Mouse (Mus musculus) right cerebral cortex, adult 18-20 months (tissue): ENCODE data around the gene Mki67.
"Not testable (repeated sequence)": the region's sequence is repeated elsewhere in the genome, so short reads cannot be mapped to it uniquely, and the experiment has no call there.

Experiments
- DNase-seq: peaks from one replicate; pipeline ENCODE4 v3.0.0; 2022; ENCODE audit warnings: mixed read lengths

Gene Mki67

GRCm38 (mm10) chr7:135716445-135716877 is 300 bp upstream of the Mki67 start:
- peak; percentile 81 for DNase-seq

- no peak for DNase-seq
These were observed 995 bp downstream of the Mki67 start for GRCm38 (mm10) chr7:135715166-135715565.

DNA sequence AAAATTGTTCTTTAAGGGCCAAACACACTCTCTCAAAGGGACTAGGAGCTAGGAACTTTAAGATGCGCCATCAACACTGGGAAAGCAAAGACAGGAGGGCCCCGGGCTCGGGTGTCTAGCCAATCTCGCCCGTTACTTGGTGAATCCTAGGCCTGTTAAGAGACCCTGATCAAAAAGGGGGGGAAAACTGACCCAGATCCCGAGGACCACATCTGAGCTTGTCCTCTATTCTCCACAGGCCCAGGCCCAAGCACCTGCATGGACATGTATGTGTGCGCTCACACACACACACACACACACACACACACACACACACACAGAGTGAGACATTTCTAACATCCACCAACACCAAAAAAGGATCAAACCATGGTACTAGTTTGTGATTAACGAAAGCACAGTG is 2.8 kb downstream of the Mki67 start:
- no peak for DNase-seq

DNA sequence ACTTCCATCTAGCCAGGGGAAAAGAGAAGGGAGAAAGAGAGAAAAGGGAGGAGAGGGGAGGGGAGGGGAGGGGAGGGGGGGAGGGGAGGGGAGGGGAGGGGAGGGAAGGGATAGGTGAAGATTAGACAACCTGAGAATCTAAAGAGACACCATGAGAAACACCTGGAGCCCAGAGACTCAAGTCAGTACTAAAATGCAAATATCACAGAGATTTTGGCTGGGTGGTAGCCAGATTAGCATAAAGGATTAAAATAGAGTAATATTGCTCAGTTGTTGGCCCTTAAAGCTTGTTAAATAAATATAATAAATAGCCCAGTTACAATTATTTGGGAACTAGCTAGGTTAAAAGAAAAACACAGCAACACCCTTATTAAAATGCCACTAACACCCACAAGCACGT is 3.6 kb downstream of the Mki67 start:
- no peak for DNase-seq

DNA sequence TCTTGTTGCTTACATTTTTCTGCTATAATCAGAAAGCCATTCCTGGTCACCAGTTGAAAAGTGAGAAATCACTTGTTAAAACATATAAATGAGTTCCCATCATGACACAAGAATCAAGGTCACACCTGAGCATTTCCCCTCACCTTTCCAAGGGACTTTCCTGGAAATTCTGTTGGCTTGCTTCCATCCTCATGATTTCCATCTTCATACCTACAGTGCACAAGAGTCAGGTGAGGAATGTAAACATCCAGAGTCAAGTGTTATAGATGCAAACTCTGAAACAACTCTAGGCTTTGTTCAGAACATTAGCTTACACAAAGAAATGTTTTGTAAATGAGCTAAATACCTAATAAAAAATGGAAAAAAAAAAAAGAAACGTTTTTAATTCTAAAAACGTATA is 5.5 kb downstream of the Mki67 start:
- DNase-seq, result no peak

- no peak for DNase-seq
These were observed 10.4 kb downstream of the Mki67 start for GRCm38 (mm10) chr7:135705753-135706152.

DNA sequence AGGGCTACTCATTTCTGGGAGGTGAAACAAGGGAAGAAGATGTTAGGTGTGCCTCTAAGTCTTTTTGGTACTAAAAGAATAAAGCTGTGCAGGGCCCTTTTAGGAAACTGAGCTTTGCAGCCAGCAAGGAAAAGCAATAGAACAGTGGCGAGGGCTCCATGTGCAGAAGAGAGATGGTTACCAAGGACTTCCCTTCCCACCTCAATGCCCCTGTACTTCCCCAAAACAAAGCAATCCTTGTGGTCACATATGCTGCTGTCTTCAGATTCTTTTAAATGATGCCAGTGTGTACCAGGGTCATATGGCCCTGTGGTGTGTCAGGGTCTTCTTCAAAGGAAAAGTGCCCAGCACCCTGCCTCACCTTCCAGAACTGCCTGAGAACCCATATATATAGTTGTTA is 11.1 kb downstream of the Mki67 start:
- no peak for DNase-seq

GRCm38 (mm10) chr7:135704251-135704650 is 11.9 kb downstream of the Mki67 start:
- no peak for DNase-seq

DNA sequence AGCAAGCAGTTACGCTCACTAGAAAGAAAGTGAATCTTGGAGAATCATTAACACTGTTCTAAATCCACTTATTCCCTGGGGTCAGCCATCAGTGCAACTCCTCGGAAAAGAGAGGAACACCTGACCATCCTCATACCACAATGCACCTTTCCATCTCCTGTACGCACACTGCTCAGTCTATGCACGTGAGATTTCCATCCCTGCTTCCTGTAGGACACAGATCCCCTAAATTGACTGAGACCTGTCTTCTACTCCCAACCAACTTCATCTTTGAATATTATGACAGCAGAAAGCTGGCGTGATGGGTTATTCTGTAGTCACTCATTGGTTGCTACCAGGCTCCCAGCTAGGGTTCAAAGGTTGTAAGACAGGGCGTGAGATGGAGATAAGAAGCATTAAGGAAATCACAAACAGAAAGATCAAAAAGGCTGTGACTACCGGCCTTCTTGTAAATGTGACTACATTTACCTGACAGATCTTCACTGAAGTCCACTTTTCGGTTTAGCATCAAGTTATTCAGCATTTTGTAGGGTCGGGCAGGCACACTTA is 12.5 kb downstream of the Mki67 start:
- DNase-seq, result no peak

DNA sequence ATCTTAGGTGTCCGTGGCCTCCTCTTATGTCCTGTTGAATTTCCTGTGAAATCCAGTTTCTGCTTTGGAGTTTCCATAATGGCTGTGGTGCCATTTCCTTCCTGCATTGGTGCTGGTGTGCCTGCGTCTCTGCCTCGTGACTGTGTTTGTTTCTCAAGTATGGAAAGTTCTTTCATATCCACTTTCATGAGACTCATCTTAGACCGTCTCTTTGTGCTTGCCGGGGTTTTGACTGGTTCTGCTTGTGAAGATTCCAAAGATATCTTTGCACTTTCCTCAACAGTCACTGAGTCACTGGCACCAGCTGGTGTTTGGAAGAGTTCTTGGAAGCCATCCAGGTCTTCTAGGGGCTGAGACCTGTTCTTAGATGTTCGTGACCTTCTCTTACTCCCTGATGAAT is 16.8 kb downstream of the Mki67 start:
- DNase-seq, result peak; percentile 8

DNA sequence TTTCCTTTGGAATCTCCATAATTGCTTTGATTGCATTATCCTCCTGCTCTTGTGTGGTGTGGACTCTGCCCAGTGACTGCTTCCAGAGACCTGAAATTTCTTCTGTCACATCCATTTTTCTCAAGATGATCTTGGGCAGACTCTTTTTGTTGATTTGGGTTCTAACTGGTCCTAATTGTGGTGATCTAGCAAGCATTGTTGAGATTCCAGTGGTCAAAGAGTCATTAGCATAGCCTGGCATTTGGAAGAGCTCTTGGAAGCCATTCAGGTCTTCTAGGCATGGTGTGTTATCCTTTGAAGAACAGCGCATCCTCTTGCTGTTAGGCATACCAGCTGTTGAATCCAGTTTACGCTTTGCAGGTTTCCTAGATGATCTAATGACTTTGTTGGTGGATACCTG is 17.8 kb downstream of the Mki67 start:
- DNase-seq, result no peak

- DNase-seq, result peak; percentile 9
These were observed 19.0 kb downstream of the Mki67 start for GRCm38 (mm10) chr7:135697021-135697740.

- DNase-seq, result no peak
These were observed 20.0 kb downstream of the Mki67 start for GRCm38 (mm10) chr7:135696127-135696526.

DNA sequence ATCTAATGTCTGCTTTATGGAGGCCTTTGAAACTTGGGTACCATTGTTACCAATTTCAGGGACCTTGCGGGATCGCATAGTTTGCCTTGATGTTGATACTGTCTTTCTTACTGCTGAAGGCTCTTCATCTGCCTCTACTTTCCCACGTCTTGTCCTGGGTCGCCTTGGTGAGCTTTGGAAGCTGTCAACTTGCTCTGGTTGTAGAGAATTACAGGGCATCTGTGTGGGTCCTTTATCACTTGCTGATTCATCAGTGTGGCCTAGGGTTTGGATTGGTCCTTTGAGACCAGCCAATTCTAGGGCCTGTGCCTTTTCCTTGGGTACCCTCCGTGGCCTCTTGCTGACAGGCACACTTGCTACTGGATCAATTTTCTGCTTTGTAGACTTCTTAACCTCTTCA is 21.4 kb downstream of the Mki67 start:
- no peak for DNase-seq

DNA sequence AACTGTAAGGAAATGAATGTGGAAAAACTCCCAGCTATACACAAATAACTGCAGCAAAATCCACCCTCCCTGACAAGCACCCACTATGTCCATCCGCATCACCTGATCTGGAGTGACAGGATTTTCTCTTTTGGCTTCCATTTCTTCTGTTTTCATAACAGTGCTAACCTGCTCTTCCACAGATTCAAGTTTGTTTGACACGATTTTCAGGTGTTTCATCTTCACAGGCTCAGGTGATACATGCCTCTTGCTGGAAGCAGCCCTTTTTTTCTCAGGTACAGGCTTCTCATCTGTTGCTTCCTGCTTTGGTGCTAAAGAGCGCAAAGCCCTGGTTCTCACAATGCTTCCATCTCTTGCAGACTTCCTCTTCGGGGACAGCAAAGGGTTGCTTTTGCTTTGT is 22.0 kb downstream of the Mki67 start:
- no peak for DNase-seq

GRCm38 (mm10) chr7:135691941-135692340 is 24.2 kb downstream of the Mki67 start:
- no peak for DNase-seq

DNA sequence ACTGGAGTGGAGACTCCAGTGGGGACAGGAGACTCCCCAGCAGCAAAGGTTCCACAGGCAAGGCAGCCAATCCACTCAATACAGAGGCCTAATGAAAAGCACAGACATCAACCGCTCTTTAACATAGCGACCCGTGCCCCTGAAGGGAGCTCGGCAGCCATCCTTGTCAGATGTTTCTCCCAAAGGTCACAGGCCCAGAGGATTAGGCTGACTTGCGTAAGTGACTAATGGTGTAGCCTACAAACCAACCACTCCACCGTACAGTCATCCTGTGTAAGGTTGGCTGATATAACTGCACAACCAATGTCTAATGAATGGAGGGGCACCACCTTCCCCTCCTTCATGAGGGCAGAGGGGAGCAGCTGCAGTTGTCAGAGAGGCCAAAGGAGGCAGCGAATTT is 26.8 kb downstream of the Mki67 start:
- DNase-seq, result no peak

GRCm38 (mm10) chr7:135684938-135685337 is 31.2 kb downstream of the Mki67 start:
- DNase-seq, result no peak

GRCm38 (mm10) chr7:135684098-135684497 is 32.1 kb downstream of the Mki67 start:
- DNase-seq, result not testable (repeated sequence)

- DNase-seq, result no peak
These were observed 35.8 kb downstream of the Mki67 start for GRCm38 (mm10) chr7:135680334-135680733.

- DNase-seq, result no peak
These were observed 39.4 kb downstream of the Mki67 start for GRCm38 (mm10) chr7:135676722-135677121.

DNA sequence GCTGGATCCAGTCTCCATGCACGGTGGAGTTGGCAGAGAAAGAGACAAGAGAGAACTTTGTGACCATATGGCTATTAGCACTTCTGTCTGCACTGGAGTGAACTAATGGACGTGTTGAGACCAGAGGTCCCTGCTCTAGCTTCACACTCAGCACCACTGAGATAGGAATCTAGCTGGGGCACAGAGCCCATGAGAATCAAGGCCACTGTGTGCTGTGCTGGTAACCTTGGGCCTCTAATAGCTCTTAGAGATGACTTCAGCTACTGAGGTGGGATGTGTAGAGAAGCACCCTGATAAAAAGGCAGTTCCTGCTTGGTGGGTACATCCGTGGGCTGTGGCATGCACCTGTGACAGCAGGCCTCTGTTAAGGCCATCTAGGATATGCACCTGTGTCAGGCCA is 42.6 kb downstream of the Mki67 start:
- DNase-seq, result no peak

DNA sequence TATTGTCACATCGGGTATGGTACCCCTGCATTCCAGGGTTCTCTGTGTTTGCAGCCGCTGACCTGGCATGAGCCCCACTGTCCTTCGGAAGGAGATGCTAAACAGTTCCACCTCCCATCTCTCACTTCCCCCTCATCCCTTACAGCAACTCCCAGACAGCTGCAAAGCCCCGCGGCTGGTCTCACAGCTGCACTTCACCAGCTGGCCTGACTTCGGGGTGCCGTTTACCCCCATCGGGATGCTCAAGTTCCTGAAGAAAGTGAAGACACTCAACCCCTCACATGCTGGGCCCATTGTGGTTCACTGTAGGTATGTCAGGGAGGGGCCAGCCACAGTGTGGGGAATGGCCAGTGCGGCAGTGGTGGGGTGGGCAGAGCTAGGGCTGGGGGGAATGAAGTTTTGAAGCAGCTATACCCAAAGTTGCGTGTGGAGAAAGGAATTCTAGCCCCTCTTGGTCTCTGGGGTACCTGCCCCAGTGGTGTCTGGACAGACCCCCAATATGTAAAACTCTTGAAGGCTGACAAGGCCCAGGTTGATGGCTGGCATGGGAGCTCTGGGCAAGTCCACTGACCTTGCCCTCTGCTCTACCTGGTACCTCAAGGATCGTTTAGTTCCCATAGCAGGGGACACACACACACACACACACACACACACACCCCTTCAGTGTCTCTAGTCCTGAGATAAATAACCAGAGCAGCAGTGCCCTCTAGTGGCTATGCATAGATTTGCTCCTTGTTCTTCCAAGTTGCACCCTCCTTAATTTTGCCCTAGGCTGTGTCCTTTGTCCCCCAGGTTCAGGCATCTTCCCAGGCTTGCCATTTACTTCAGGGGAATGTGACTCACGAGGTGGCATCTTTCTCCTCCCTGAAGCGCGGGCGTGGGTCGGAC is 47.1 kb downstream of the Mki67 start:
- peak; percentile 40 for DNase-seq

- DNase-seq, result no peak
These were observed 49.8 kb downstream of the Mki67 start for GRCm38 (mm10) chr7:135666314-135666713.
